Mouse (Mus musculus): ENCODE measurements around the gene Fbn1.

Gene Fbn1

GRCm38 (mm10) chr2:125456059-125456789 is 51.6 kb downstream of the Fbn1 start:
- peak; percentile 25 for DNase-seq (ENCODE audit: low read depth)

GRCm38 (mm10) chr2:125454781-125455180 is 53.0 kb downstream of the Fbn1 start:
- DNase-seq (ENCODE audit: low read depth), result no peak

- no peak for DNase-seq (ENCODE audit: low read depth)
These were observed 55.3 kb downstream of the Fbn1 start for GRCm38 (mm10) chr2:125452369-125453097.

- no peak for DNase-seq (ENCODE audit: low read depth)
These were observed 58.4 kb downstream of the Fbn1 start for GRCm38 (mm10) chr2:125449361-125449760.

GRCm38 (mm10) chr2:125448881-125449280 is 58.9 kb downstream of the Fbn1 start:
- no peak for DNase-seq (ENCODE audit: low read depth)

GRCm38 (mm10) chr2:125447274-125447898 is 60.4 kb downstream of the Fbn1 start:
- no peak for DNase-seq (ENCODE audit: low read depth)

- DNase-seq (ENCODE audit: low read depth), result no peak
These were observed 69.4 kb downstream of the Fbn1 start for GRCm38 (mm10) chr2:125438381-125438780.

GRCm38 (mm10) chr2:125436240-125436639 is 71.6 kb downstream of the Fbn1 start:
- no peak for DNase-seq (ENCODE audit: low read depth)

- DNase-seq (ENCODE audit: low read depth), result no peak
These were observed 74.3 kb downstream of the Fbn1 start for GRCm38 (mm10) chr2:125433524-125433923.

- DNase-seq (ENCODE audit: low read depth), result no peak
These were observed 76.3 kb downstream of the Fbn1 start for GRCm38 (mm10) chr2:125431491-125431890.

- DNase-seq (ENCODE audit: low read depth), result no peak
These were observed 78.9 kb downstream of the Fbn1 start for GRCm38 (mm10) chr2:125428811-125429438.

- DNase-seq (ENCODE audit: low read depth), result no peak
These were observed 87.2 kb downstream of the Fbn1 start for GRCm38 (mm10) chr2:125420604-125421003.

GRCm38 (mm10) chr2:125419681-125420080 is 88.1 kb downstream of the Fbn1 start:
- DNase-seq (ENCODE audit: low read depth), result no peak

GRCm38 (mm10) chr2:125418546-125418945 is 89.2 kb downstream of the Fbn1 start:
- no peak for DNase-seq (ENCODE audit: low read depth)

- no peak for DNase-seq (ENCODE audit: low read depth)
These were observed 91.1 kb downstream of the Fbn1 start for GRCm38 (mm10) chr2:125416541-125417245.

- DNase-seq (ENCODE audit: low read depth), result no peak
These were observed 95.4 kb downstream of the Fbn1 start for GRCm38 (mm10) chr2:125412351-125412750.

GRCm38 (mm10) chr2:125411777-125412176 is 96.0 kb downstream of the Fbn1 start:
- DNase-seq (ENCODE audit: low read depth), result no peak

- no peak for DNase-seq (ENCODE audit: low read depth)
These were observed 103.2 kb downstream of the Fbn1 start for GRCm38 (mm10) chr2:125404509-125405105.

GRCm38 (mm10) chr2:125402276-125402675 is 105.5 kb downstream of the Fbn1 start:
- no peak for DNase-seq (ENCODE audit: low read depth)

GRCm38 (mm10) chr2:125400121-125400520 is 107.7 kb downstream of the Fbn1 start:
- no peak for DNase-seq (ENCODE audit: low read depth)

GRCm38 (mm10) chr2:125397796-125398195 is 110.0 kb downstream of the Fbn1 start:
- DNase-seq (ENCODE audit: low read depth), result no peak
